Mouse (Mus musculus) megakaryocyte progenitor cell, adult 5-6 weeks (primary cell): ENCODE measurements at regions not wholly inside any gene's neighbourhood (a gene's known extent, or its start where the extent isn't known, plus 50 kb on each side); places are given as distances from the start of the nearest gene placed in this dataset.

Experiments
- ATAC-seq: replicated peaks from 2 replicates; pipeline ENCODE4 v1.8.0; 2016; ENCODE audit warnings: mild to moderate bottlenecking, moderate TSS enrichment, inconsistent platforms; ENCODE audit not compliant: poor library complexity

GRCm38 (mm10) chr10:93361654-93362195 is 50.8 kb upstream of the Elk3 start:
- peak; percentile 46 for ATAC-seq

- no peak for ATAC-seq
Measured at GRCm38 (mm10) chr10:93364108-93364793, 53.3 kb upstream of the Elk3 start.

GRCm38 (mm10) chr10:93364881-93365280 is 53.9 kb upstream of the Elk3 start:
- ATAC-seq = peak; percentile 70

- no peak for ATAC-seq
Measured at GRCm38 (mm10) chr10:93365318-93365717, 54.4 kb upstream of the Elk3 start.

- ATAC-seq = 0 out of 2 replicates have a peak, but pooled peaks have one; percentile 28
Measured at GRCm38 (mm10) chr10:93365824-93366223, 54.9 kb upstream of the Elk3 start.

GRCm38 (mm10) chr10:93369737-93370136 is 58.8 kb upstream of the Elk3 start:
- no peak for ATAC-seq

- ATAC-seq = peak; percentile 46; the same call in 1 of the 2 replicates
Measured at GRCm38 (mm10) chr10:93370331-93370730, 59.4 kb upstream of the Elk3 start.

- ATAC-seq = no peak
Measured at GRCm38 (mm10) chr10:93372281-93372680, 61.3 kb upstream of the Elk3 start.

- no peak for ATAC-seq
Measured at GRCm38 (mm10) chr10:93373265-93373664, 62.3 kb upstream of the Elk3 start.

GRCm38 (mm10) chr10:93373954-93374689 is 63.2 kb upstream of the Elk3 start:
- no peak for ATAC-seq

- no peak for ATAC-seq
Measured at GRCm38 (mm10) chr10:93374690-93374994, 63.7 kb upstream of the Elk3 start.

GRCm38 (mm10) chr10:93375007-93375711 is 64.2 kb upstream of the Elk3 start:
- ATAC-seq = peak; percentile 72

GRCm38 (mm10) chr10:93375771-93376170 is 64.8 kb upstream of the Elk3 start:
- no peak for ATAC-seq

GRCm38 (mm10) chr10:93376457-93376941 is 65.6 kb upstream of the Elk3 start:
- ATAC-seq = peak; percentile 72

- ATAC-seq = no peak
Measured at GRCm38 (mm10) chr10:93389276-93389675, 63.9 kb upstream of the Lta4h start.

- ATAC-seq = peak; percentile 59
Measured at GRCm38 (mm10) chr10:93391296-93391695, 61.9 kb upstream of the Lta4h start.

GRCm38 (mm10) chr10:93393902-93394301 is 59.3 kb upstream of the Lta4h start:
- peak; percentile 45 for ATAC-seq

- ATAC-seq = peak; percentile 56
Measured at GRCm38 (mm10) chr10:93397711-93398110, 55.5 kb upstream of the Lta4h start.

GRCm38 (mm10) chr10:93398531-93399320 is 54.5 kb upstream of the Lta4h start:
- ATAC-seq = no peak

GRCm38 (mm10) chr10:93402689-93403509 is 50.3 kb upstream of the Lta4h start:
- peak; percentile 67 for ATAC-seq
